Mouse (Mus musculus) heart, postnatal 0 days (tissue): ENCODE results near the gene Uqcr10.

Experiments
- CTCF ChIP-seq: IDR thresholded peaks from 2 replicates; pipeline ENCODE4 v1.5.1; 2016; ENCODE audit warnings: antibody characterized with exemption, control low read depth, low read depth
- EP300 ChIP-seq: IDR thresholded peaks from 2 replicates; pipeline ENCODE4 v1.6.1; 2016; ENCODE audit warnings: antibody characterized with exemption, low read depth

- TF ChIP-seq CTCF (no peak), EP300 (no peak)
Measured at GRCm38 (mm10) chr11:4714727-4715126, 10.6 kb upstream of the Uqcr10 start.
